Mouse (Mus musculus): Measurements from ENCODE around the gene Pitpnc1.

- TF ChIP-seq CTCF (IDR thresholded peaks at IDR 0.05; ENCODE audit: insufficient read depth, low read depth, low read length) = no peak
- TF ChIP-seq POLR2A (IDR thresholded peaks at IDR 0.05; ENCODE audit: insufficient read depth, low read depth, low read length) = no peak
Observed at GRCm38 (mm10) chr11:107321819-107322218, 148.7 kb downstream of the Pitpnc1 start.
